Mouse (Mus musculus) cerebellum, postnatal 4 days (tissue): ENCODE measurements around the gene Wrap53.
"Not testable (repeated sequence)": the region's sequence is repeated elsewhere in the genome, so short reads cannot be mapped to it uniquely, and the experiment has no call there.

Experiments
- DNase-seq, 2 experiments: peaks; one replicate each; pipeline ENCODE4 v3.0.0; 2022; ENCODE audit warnings: low spot score in 2 of 2, mixed read lengths in 1 of 2

Wrap53 gene

GRCm38 (mm10) chr11:69532480-69533150, 47.4 kb downstream of the Wrap53 start:
- no peak for DNase-seq

- not testable (repeated sequence) for DNase-seq
Measured at GRCm38 (mm10) chr11:69530755-69531154, 49.3 kb downstream of the Wrap53 start.

GRCm38 (mm10) chr11:69530281-69530680, 49.8 kb downstream of the Wrap53 start:
- not testable (repeated sequence) for DNase-seq

- no peak for DNase-seq
Measured at GRCm38 (mm10) chr11:69528031-69528390, 52.0 kb downstream of the Wrap53 start.

- peak in 1 of 2 experiments; percentile 34 for DNase-seq
Measured at GRCm38 (mm10) chr11:69527098-69528030, 52.7 kb downstream of the Wrap53 start.

- no peak for DNase-seq
Measured at GRCm38 (mm10) chr11:69526631-69527030, 53.4 kb downstream of the Wrap53 start.

- no peak for DNase-seq
Measured at GRCm38 (mm10) chr11:69525661-69526060, 54.4 kb downstream of the Wrap53 start.

GRCm38 (mm10) chr11:69523651-69524050, 56.4 kb downstream of the Wrap53 start:
- no peak for DNase-seq

GRCm38 (mm10) chr11:69521526-69522149, 58.4 kb downstream of the Wrap53 start:
- DNase-seq = no peak

GRCm38 (mm10) chr11:69519976-69520375, 60.1 kb downstream of the Wrap53 start:
- no peak for DNase-seq

GRCm38 (mm10) chr11:69516661-69517060, 63.4 kb downstream of the Wrap53 start:
- no peak for DNase-seq

- DNase-seq = no peak
Measured at GRCm38 (mm10) chr11:69516151-69516640, 63.9 kb downstream of the Wrap53 start.

- DNase-seq = peak in 1 of 2 experiments; percentile 51
Measured at GRCm38 (mm10) chr11:69513840-69514239, 66.2 kb downstream of the Wrap53 start.
